Mouse (Mus musculus) erythroblast, embryonic 14.5 days (primary cell): ENCODE measurements around the gene Celsr2.

Source experiments
- GATA1 ChIP-seq: IDR thresholded peaks from 2 replicates; pipeline ENCODE4 v1.6.1; 2012; ENCODE audit warnings: low read length, inconsistent platforms, mixed read lengths
- TAL1 ChIP-seq: IDR thresholded peaks from 3 replicates; pipeline ENCODE4 v1.6.1; 2012; ENCODE audit warnings: low read length, inconsistent platforms, mixed read lengths

- no peak for TF ChIP-seq TAL1
- TF ChIP-seq GATA1, result no peak
Observed at GRCm38 (mm10) chr3:108389111-108389545, 26.2 kb downstream of the Celsr2 start.
